Mouse (Mus musculus): ENCODE results near the gene Prrx2. TPM values are rescaled to one million over a fixed set of nuclear protein-coding genes. Genes with fewer than 3 reads are reported as not detected.

The Prrx2 gene
- polyA plus RNA-seq, 1 experiment from 2014 or later = 1.9 TPM

- 96% methylated on average over 5 of the region's 5 CpGs for WGBS
- Histone ChIP-seq H3K27me3 (replicated peaks; ENCODE audit: control insufficient read depth, insufficient read depth, low read length) (no peaks in the 10 kb centered on the region), H3K4me1 (ENCODE audit: control insufficient read depth, insufficient read depth, low read length) (peaks cover 14% of the 10 kb centered on the region), H3K9ac (ENCODE audit: low read depth, low read length) (no peak overlapping the region), H3K27ac (ENCODE audit: low read length) (no peak overlapping the region), H3K4me2 (ENCODE audit: low read depth, low read length) (no peak overlapping the region), H3K9me3 (ENCODE audit: control insufficient read depth, low read length) (peaks cover 6% of the 10 kb centered on the region), H3K4me3 (ENCODE audit: low read length) (no peak overlapping the region), H3K36me3 (ENCODE audit: control insufficient read depth, insufficient read depth, low read length) (peaks cover 41% of the 10 kb centered on the region)
- no peak for ATAC-seq
Observed at GRCm38 (mm10) chr2:30819873-30820272, 14.9 kb upstream of the Prrx2 start.

- peaks cover 40% of the 10 kb centered on the region for H3K36me3 ChIP-seq (ENCODE audit: control insufficient read depth, insufficient read depth, low read length)
- peaks cover 6% of the 10 kb centered on the region for H3K9me3 ChIP-seq (ENCODE audit: control insufficient read depth, low read length)
- no peak overlapping the region for H3K9ac ChIP-seq (ENCODE audit: low read depth, low read length)
- H3K4me1 ChIP-seq (ENCODE audit: control insufficient read depth, insufficient read depth, low read length) = peaks cover 14% of the 10 kb centered on the region
- no peaks in the 10 kb centered on the region for H3K27me3 ChIP-seq (replicated peaks; ENCODE audit: control insufficient read depth, insufficient read depth, low read length)
- H3K27ac ChIP-seq (ENCODE audit: low read length) = no peak overlapping the region
- no peak for ATAC-seq
- H3K4me2 ChIP-seq (ENCODE audit: low read depth, low read length) = no peak overlapping the region
- H3K4me3 ChIP-seq (ENCODE audit: low read length) = no peak overlapping the region
- WGBS = 94% methylated on average over 3 of the region's 3 CpGs
Observed at GRCm38 (mm10) chr2:30821073-30821472, 13.7 kb upstream of the Prrx2 start.

- Histone ChIP-seq H3K9ac (ENCODE audit: low read depth, low read length) (no peak overlapping the region), H3K4me3 (ENCODE audit: low read length) (no peak overlapping the region), H3K9me3 (ENCODE audit: control insufficient read depth, low read length) (peaks cover 6% of the 10 kb centered on the region), H3K27ac (ENCODE audit: low read length) (no peak overlapping the region), H3K36me3 (ENCODE audit: control insufficient read depth, insufficient read depth, low read length) (peaks cover 40% of the 10 kb centered on the region), H3K4me1 (ENCODE audit: control insufficient read depth, insufficient read depth, low read length) (peaks cover 24% of the 10 kb centered on the region), H3K27me3 (replicated peaks; ENCODE audit: control insufficient read depth, insufficient read depth, low read length) (no peaks in the 10 kb centered on the region), H3K4me2 (ENCODE audit: low read depth, low read length) (no peak overlapping the region)
- 91% methylated on average over 8 of the region's 8 CpGs for WGBS
- ATAC-seq = no peak
Observed at GRCm38 (mm10) chr2:30822460-30822859, 12.3 kb upstream of the Prrx2 start.

- Histone ChIP-seq H3K4me2 (ENCODE audit: low read depth, low read length) (no peak overlapping the region), H3K27me3 (replicated peaks; ENCODE audit: control insufficient read depth, insufficient read depth, low read length) (no peaks in the 10 kb centered on the region), H3K4me1 (ENCODE audit: control insufficient read depth, insufficient read depth, low read length) (peaks cover 24% of the 10 kb centered on the region), H3K27ac (ENCODE audit: low read length) (peak overlapping the region; percentile 48), H3K9me3 (ENCODE audit: control insufficient read depth, low read length) (peaks cover 6% of the 10 kb centered on the region), H3K36me3 (ENCODE audit: control insufficient read depth, insufficient read depth, low read length) (peaks cover 40% of the 10 kb centered on the region), H3K4me3 (ENCODE audit: low read length) (no peak overlapping the region), H3K9ac (ENCODE audit: low read depth, low read length) (no peak overlapping the region)
- peak; percentile 51 for ATAC-seq
- WGBS = 68% methylated on average over 13 of the region's 13 CpGs
Observed at GRCm38 (mm10) chr2:30823385-30824153, 11.2 kb upstream of the Prrx2 start.

- H3K4me1 ChIP-seq (ENCODE audit: control insufficient read depth, insufficient read depth, low read length) = peaks cover 24% of the 10 kb centered on the region
- peak overlapping the region; percentile 88 for H3K4me2 ChIP-seq (ENCODE audit: low read depth, low read length)
- H3K9ac ChIP-seq (ENCODE audit: low read depth, low read length) = peak overlapping the region; percentile 93
- peak; percentile 5; the same call in 1 of the 2 replicates for ATAC-seq
- H3K4me3 ChIP-seq (ENCODE audit: low read length) = peak overlapping the region; percentile 99
- no peaks in the 10 kb centered on the region for H3K27me3 ChIP-seq (replicated peaks; ENCODE audit: control insufficient read depth, insufficient read depth, low read length)
- H3K9me3 ChIP-seq (ENCODE audit: control insufficient read depth, low read length) = no peaks in the 10 kb centered on the region
- peaks cover 16% of the 10 kb centered on the region for H3K36me3 ChIP-seq (ENCODE audit: control insufficient read depth, insufficient read depth, low read length)
- WGBS = 32% methylated on average over 26 of the region's 26 CpGs
- peak overlapping the region; percentile 41; the same call in 1 of the 2 replicates for H3K27ac ChIP-seq (ENCODE audit: low read length)
Observed at GRCm38 (mm10) chr2:30826825-30827748, 7.7 kb upstream of the Prrx2 start.

GRCm38 (mm10) chr2:30827749-30828475 lies 6.9 kb upstream of the Prrx2 start:
- Histone ChIP-seq H3K4me2 (ENCODE audit: low read depth, low read length) (peak overlapping the region; percentile 88), H3K36me3 (ENCODE audit: control insufficient read depth, insufficient read depth, low read length) (peaks cover 14% of the 10 kb centered on the region), H3K9me3 (ENCODE audit: control insufficient read depth, low read length) (no peaks in the 10 kb centered on the region), H3K4me3 (ENCODE audit: low read length) (peak overlapping the region; percentile 99), H3K27ac (ENCODE audit: low read length) (peak overlapping the region; percentile 41), H3K4me1 (ENCODE audit: control insufficient read depth, insufficient read depth, low read length) (peaks cover 20% of the 10 kb centered on the region), H3K27me3 (replicated peaks; ENCODE audit: control insufficient read depth, insufficient read depth, low read length) (no peaks in the 10 kb centered on the region), H3K9ac (ENCODE audit: low read depth, low read length) (peak overlapping the region; percentile 93)
- under 1% methylated on average over 63 of the region's 63 CpGs for WGBS
- peak; percentile 88 for ATAC-seq

- WGBS = 43% methylated on average over 5 of the region's 5 CpGs
- H3K36me3 ChIP-seq (ENCODE audit: control insufficient read depth, insufficient read depth, low read length) = peaks cover 4% of the 10 kb centered on the region
- no peak for ATAC-seq
- no peak overlapping the region for H3K4me3 ChIP-seq (ENCODE audit: low read length)
- no peak overlapping the region for H3K9ac ChIP-seq (ENCODE audit: low read depth, low read length)
- no peak overlapping the region for H3K4me2 ChIP-seq (ENCODE audit: low read depth, low read length)
- H3K4me1 ChIP-seq (ENCODE audit: control insufficient read depth, insufficient read depth, low read length) = peaks cover 10% of the 10 kb centered on the region
- H3K27me3 ChIP-seq (replicated peaks; ENCODE audit: control insufficient read depth, insufficient read depth, low read length) = no peaks in the 10 kb centered on the region
- no peak overlapping the region for H3K27ac ChIP-seq (ENCODE audit: low read length)
- no peaks in the 10 kb centered on the region for H3K9me3 ChIP-seq (ENCODE audit: control insufficient read depth, low read length)
Observed at GRCm38 (mm10) chr2:30829315-30829714, 5.5 kb upstream of the Prrx2 start.

GRCm38 (mm10) chr2:30830283-30830795 lies 4.4 kb upstream of the Prrx2 start, which contains the start of gene Asb6:
Gene Asb6, minus strand, starts transcription at chr2:30830333.
- Histone ChIP-seq H3K4me3 (ENCODE audit: low read length) (no peak within 1 kb of the TSS), H3K27ac (ENCODE audit: low read length) (no peak within 1 kb of the TSS), H3K27me3 (replicated peaks; ENCODE audit: control insufficient read depth, insufficient read depth, low read length) (no peaks in the 10 kb centered on the region), H3K36me3 (ENCODE audit: control insufficient read depth, insufficient read depth, low read length) (peaks cover 2% of the 10 kb centered on the region), H3K4me2 (ENCODE audit: low read depth, low read length) (no peak within 1 kb of the TSS), H3K4me1 (ENCODE audit: control insufficient read depth, insufficient read depth, low read length) (peaks cover 10% of the 10 kb centered on the region), H3K9ac (ENCODE audit: low read depth, low read length) (no peak within 1 kb of the TSS), H3K9me3 (ENCODE audit: control insufficient read depth, low read length) (no peaks in the 10 kb centered on the region)
- WGBS = 26% methylated on average over 4 of the region's 4 CpGs
- no peak for ATAC-seq

Measured in intestine, embryonic 16.5 days (tissue).